Mouse (Mus musculus) olfactory bulb, adult 2 months (tissue): ENCODE data around the gene Abca4. TPM values are rescaled to one million over a fixed set of nuclear protein-coding genes. Genes with fewer than 3 reads are reported as not detected.
"Not testable (repeated sequence)": the region's sequence is repeated elsewhere in the genome, so short reads cannot be mapped to it uniquely, and the experiment has no call there.

ENCODE experiments used
- H3K27ac ChIP-seq: fragments of 200-500 bp; 2 replicates; pipeline ENCODE4 v1.5.1; 2012; ENCODE audit warnings: low read depth, low read length; ENCODE audit not compliant: insufficient read depth
- H3K4me1 ChIP-seq: fragments of 200-500 bp; 2 replicates; pipeline ENCODE4 v1.6.1; 2012; ENCODE audit warnings: low read length; ENCODE audit not compliant: control insufficient read depth, insufficient read depth
- H3K4me3 ChIP-seq: fragments of 200-500 bp; 2 replicates; pipeline ENCODE4 v1.5.1; 2012; ENCODE audit warnings: mild to moderate bottlenecking, low read depth, low read length, moderate library complexity; ENCODE audit not compliant: insufficient read depth
- CTCF ChIP-seq: fragments of 200-500 bp; IDR thresholded peaks from 2 replicates; pipeline ENCODE4 v1.5.1; 2012; ENCODE audit warnings: low read depth, mild to moderate bottlenecking, low read length, moderate library complexity; ENCODE audit not compliant: insufficient read depth
- POLR2A ChIP-seq: fragments of 200-500 bp; IDR thresholded peaks from 2 replicates; pipeline ENCODE4 v1.6.1; 2012; ENCODE audit warnings: mild to moderate bottlenecking, low read depth, low read length, moderate library complexity; ENCODE audit not compliant: insufficient read depth
- WGBS: fragments of 180-500 bp; shearing (Covaris S2); methylation state at CpG from one replicate; pipeline ENCODE4 v1.1.7; 2018; 5-methylcytosine and 5-hydroxymethylcytosine counted together
- polyA plus RNA-seq: library from polyadenylated mRNA; stranded (reverse); fragments of >200 nt; gene quantifications from 2 replicates; pipeline ENCODE4 v1.2.4, GENCODE M21; 2012; ENCODE audit warnings: low replicate concordance; ENCODE audit not compliant: missing spikeins, insufficient read depth, insufficient read length

Gene Abca4
- polyA plus RNA-seq, 1 experiment, result not detected

DNA sequence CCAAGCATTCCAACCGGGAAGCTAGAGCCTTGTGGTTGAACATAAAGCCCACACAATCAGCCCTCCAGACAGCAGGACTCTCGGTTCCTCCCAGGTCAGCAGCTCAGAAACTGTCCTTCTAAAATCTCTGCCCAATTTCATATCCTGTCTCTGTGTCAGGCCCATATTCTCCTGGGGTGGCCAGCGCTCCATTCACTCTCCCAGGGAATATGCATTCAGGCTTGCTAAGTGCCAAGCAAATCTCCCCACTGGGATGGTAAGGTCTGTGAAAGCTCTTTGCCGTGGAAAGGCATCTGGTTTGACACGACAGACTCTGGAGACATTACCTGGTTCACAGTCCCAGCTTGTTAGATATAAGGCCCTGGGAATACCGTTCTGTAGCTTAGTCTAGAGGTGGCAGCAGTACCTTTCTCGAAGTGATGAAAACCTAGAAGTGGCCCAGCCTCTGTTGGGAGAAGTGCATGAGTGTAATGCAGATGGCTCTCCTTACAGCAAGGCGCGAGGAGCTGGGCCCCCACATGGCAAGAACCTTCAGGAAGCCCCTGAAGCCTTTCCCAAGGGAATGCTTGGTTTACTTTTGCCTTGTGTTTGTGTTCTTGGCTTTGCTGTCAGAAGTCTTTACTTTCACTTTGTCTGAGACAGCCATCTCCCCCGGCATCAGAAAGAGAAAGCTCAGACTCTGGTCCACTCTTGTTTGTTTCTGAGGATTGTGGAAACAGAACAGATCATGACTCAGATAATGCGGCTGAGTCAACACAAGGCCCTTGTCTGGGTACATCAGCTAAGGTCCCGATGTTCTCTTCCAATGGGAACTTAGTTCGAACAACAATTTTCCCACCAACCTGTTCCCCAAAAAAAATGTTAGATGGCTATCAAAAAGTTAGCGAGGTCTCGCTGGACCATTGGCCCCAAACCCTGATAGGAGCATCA, 164.3 kb downstream of the Abca4 start:
- Histone ChIP-seq H3K4me1 (no peaks in the 10 kb centered on the region), H3K4me3 (no peak overlapping the region), H3K27ac (no peak overlapping the region)
- WGBS, result 92% methylated on average over 15 of the region's 15 CpGs
- TF ChIP-seq POLR2A, result no peak
- no peak for TF ChIP-seq CTCF

DNA sequence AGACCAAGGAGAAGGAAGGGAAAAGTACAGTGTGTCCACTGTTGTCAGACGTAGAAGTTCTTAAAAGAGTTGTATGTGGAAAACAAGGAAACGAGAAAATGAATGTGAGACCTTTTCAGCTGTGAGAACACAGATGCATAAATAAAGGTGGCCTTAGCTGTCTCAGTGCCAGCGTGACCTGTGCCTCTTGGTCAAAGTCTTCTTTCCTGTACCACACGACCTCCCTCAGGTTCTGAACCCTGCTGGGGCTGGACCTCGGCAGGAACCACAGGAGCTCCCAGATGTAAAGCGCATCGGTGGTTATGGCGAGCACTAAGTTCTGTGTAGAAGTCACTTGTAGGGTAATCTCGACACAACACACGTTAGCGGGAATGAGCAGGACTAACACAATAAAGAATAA, 165.3 kb downstream of the Abca4 start:
- Histone ChIP-seq H3K4me3 (no peak overlapping the region), H3K4me1 (no peaks in the 10 kb centered on the region), H3K27ac (no peak overlapping the region)
- 92% methylated on average over 11 of the region's 11 CpGs for WGBS
- no peak for TF ChIP-seq POLR2A
- no peak for TF ChIP-seq CTCF

DNA sequence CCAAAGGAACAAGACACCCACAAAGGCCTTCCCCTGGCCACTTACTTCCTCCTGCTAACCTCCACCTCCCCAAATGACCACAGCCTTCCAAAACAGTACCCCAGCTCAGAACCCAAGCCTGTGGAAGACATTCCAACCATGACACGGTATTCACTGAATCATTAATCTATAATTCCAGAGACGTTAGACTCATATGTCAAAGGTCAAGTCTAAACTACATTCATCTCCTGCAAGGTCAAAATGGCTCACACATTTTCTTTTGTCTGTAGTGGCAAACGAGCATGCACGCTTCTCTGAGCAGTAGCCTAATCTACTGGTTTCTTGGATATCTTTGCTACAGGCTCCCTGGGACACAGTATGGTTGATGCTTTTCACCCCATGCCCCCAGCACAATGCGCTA, 166.2 kb downstream of the Abca4 start:
- no peak overlapping the region for H3K27ac ChIP-seq
- 78% methylated on average over 5 of the region's 5 CpGs for WGBS
- no peak for TF ChIP-seq POLR2A
- TF ChIP-seq CTCF, result no peak
- no peak overlapping the region for H3K4me3 ChIP-seq
- H3K4me1 ChIP-seq, result no peaks in the 10 kb centered on the region

DNA sequence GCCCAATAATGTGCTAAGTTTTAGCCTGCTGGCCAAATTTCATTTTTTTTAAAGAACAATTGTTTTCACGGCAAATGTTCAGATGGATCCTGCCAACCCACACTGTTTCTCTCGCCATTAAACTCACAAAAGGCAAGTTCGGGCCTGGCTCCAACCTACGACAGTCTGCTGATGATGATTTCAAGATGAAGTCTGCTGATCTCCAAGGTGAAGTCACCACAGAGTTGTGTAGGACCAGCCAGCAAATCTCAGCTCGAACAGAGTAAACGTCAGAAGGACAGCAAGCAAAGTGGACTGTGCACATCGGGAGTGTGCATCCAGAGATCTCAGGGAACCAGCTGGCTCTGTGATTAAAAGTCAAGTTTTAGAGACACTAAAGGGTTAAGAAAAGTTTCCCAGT, 166.6 kb downstream of the Abca4 start:
- TF ChIP-seq CTCF, result no peak
- TF ChIP-seq POLR2A, result no peak
- no peaks in the 10 kb centered on the region for H3K4me1 ChIP-seq
- WGBS, result 72% methylated on average over 7 of the region's 7 CpGs
- H3K27ac ChIP-seq, result no peak overlapping the region
- no peak overlapping the region for H3K4me3 ChIP-seq

DNA sequence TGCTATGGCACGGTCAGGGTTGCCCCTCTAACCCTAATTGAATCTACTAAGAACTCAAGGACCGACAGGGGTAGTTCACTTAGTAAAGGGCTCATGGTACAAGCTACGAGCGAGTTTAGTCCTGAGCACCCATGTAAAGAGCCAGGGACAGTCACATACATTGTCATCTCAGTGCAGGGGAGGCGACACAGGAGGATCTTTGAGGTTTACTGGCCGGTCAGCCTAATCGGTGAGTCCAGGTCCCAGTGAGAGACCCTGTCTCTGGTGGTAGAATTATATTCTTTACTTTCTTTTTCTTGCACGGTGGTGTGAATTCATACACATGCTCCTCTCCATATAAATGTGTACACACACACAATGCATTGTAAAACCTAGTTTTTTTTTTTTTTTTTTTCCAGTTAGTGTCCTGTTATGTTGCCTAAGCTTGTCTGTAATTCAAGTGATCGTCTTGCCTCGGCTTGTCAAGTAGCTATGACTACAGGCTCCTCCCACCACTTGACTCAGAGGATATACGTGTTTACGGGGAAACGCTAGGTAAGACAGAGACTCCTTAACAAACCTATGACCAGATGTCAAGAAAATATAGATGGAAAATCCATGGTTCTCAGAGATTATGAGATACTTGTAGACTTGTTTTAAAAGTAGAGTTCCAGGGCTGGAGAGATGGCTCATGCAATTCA, 167.3 kb downstream of the Abca4 start:
- no peak for TF ChIP-seq CTCF
- no peak for TF ChIP-seq POLR2A
- Histone ChIP-seq H3K27ac (no peak overlapping the region), H3K4me1 (no peaks in the 10 kb centered on the region), H3K4me3 (no peak overlapping the region)
- WGBS, result 85% methylated on average over 13 of the region's 13 CpGs

DNA sequence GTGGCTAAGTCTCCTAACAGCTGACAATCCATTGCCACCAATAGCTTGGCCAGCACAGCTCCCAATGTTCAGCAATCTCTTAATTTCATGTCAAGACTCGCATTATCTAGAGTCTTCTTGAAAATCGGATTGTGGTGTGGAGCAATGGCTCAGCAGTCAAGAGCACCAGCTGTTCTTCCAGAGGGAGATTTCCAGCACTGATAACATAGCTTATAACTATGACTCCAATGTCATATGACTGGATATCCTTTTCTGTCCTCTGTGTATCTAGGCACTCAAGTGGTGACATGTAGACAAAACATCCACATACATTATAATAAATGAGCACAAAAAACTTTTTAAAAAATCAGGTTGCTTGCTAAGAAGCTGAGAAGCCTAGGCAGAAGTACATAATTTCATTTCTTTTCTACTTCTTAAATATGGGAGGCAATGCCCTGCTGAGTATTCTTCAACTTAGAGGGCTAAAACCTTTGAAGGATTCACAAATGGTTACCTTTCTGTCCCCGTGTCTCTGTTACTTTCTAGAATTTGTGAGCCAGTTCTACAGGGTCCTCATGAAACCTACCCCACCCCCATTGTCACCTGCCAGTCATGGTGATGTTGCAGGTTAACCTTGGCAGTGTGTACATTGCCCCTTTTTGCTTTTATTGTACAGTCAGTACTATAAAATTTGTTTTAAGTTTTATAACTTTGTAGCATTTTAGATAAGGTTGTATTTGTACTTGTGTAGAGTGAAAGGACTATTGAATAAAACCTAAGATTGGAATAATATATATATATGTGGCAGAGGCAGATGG, 177.2 kb downstream of the Abca4 start:
- TF ChIP-seq CTCF (no peak), POLR2A (no peak)
- Histone ChIP-seq H3K4me1 (no peaks in the 10 kb centered on the region), H3K4me3 (no peak overlapping the region), H3K27ac (no peak overlapping the region)
- 87% methylated on average over 3 of the region's 3 CpGs for WGBS

DNA sequence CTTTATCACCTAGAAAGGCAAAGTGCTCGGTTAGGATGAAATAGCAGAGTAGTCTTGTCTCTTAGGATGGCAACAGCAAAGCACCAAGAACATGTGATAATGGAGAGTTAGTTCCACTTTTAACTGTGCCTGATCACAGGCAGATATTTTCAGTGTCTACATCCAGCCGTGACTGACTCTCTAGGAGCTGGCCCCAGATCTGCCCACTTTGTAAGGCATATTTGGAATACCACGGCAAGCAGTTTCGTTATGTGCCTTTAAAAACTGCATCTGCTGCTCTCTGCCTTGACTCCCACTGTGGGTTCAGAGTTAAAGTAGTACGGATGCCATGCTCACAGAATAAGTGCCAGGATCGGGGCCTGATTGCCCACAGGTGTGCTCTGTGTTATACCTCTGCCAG, 182.7 kb downstream of the Abca4 start:
- H3K27ac ChIP-seq, H3K4me3 ChIP-seq, H3K4me1 ChIP-seq: not testable (repeated sequence)
- WGBS, result 72% methylated on average over 6 of the region's 6 CpGs

Other genes with a start within 250 kb of the Abca4 start
- 174 TPM in 1 of 2 replicates, not detected in the other for gene Abcd3, start 229.1 kb upstream of the Abca4 start, polyA plus RNA-seq
- not detected in 2 replicates for gene Arhgap29, start 91.9 kb upstream of the Abca4 start, polyA plus RNA-seq
- not detected in 2 replicates for gene Gclm, start 201.1 kb downstream of the Abca4 start, polyA plus RNA-seq
- gene Dnttip2, start 229.9 kb downstream of the Abca4 start, polyA plus RNA-seq, result not detected in 2 replicates
- gene Bcar3, start 249.7 kb downstream of the Abca4 start, polyA plus RNA-seq, result not detected in 2 replicates